Mouse (Mus musculus) E14TG2a.4 (cell line): ENCODE results near the gene Psmc6.

Source experiments
- CTCF ChIP-seq: conservative IDR thresholded peaks from 2 replicates; pipeline ENCODE4 v1.5.1; 2014; ENCODE audit warnings: low read length
- NANOG ChIP-seq: IDR thresholded peaks from 2 replicates; pipeline ENCODE4 v1.6.1; 2014; ENCODE audit warnings: borderline replicate concordance, low read length, mixed read lengths
- POU5F1 ChIP-seq: IDR thresholded peaks from 2 replicates; pipeline ENCODE4 v1.6.1; 2014; ENCODE audit warnings: low read length, borderline replicate concordance

- TF ChIP-seq POU5F1 (no peak), CTCF (no peak), NANOG (no peak)
Measured at GRCm38 (mm10) chr14:45309646-45310045, 19.9 kb upstream of the Psmc6 start.
